Mouse (Mus musculus): ENCODE results near the gene Ppp1r3e.

GRCm38 (mm10) chr14:54865626-54866025, 11.7 kb downstream of the Ppp1r3e start:
- TF ChIP-seq CTCF (IDR thresholded peaks at IDR 0.05; ENCODE audit: control insufficient read depth, insufficient read depth, insufficient replicate concordance, low read depth, low read length) (no peak), POLR2A (IDR thresholded peaks at IDR 0.05; ENCODE audit: control insufficient read depth, low read depth, low read length) (no peak)
